Mouse (Mus musculus) hindbrain, embryonic 11.5 days (tissue): ENCODE results near the gene Sh3d21. TPM values are rescaled to one million over a fixed set of nuclear protein-coding genes. Genes with fewer than 3 reads are reported as not detected.

Experiments
- ATAC-seq: fragments of 200-750 bp; cut with Nextera tagmentation; 2 replicates; pipeline ENCODE4 v1.8.0; 2017; ENCODE audit warnings: mild to moderate bottlenecking, moderate TSS enrichment, moderate library complexity; ENCODE audit not compliant: low FRiP score
- DNase-seq: peaks from one replicate; pipeline ENCODE4 v3.0.0-alpha.2; 2015; ENCODE audit warnings: low spot score
- H3K27ac ChIP-seq: fragments of 300-500 bp; sonication (generic); 2 replicates; pipeline ENCODE4 v1.5.1; 2014; ENCODE audit warnings: mild to moderate bottlenecking, low read depth, low read length
- H3K27me3 ChIP-seq: fragments of 300-500 bp; sonication (generic); 2 replicates; pipeline ENCODE4 v1.6.1; 2014; ENCODE audit warnings: mild to moderate bottlenecking, low read length, moderate library complexity, mixed read lengths; ENCODE audit not compliant: control insufficient read depth, insufficient read depth
- H3K36me3 ChIP-seq: fragments of 300-500 bp; sonication (generic); 2 replicates; pipeline ENCODE4 v1.6.1; 2014; ENCODE audit warnings: mild to moderate bottlenecking, low read length, moderate library complexity, mixed read lengths; ENCODE audit not compliant: control insufficient read depth, insufficient read depth
- H3K4me1 ChIP-seq: fragments of 300-500 bp; sonication (generic); replicated peaks from 2 replicates; pipeline ENCODE4 v1.6.1; 2014; ENCODE audit warnings: low read length, mixed read lengths; ENCODE audit not compliant: control insufficient read depth, insufficient read depth
- H3K4me2 ChIP-seq: fragments of 300-500 bp; sonication (generic); replicated peaks from 2 replicates; pipeline ENCODE4 v1.6.1; 2014; ENCODE audit warnings: mild to moderate bottlenecking, low read depth, low read length
- H3K4me3 ChIP-seq: fragments of 300-500 bp; sonication (generic); 2 replicates; pipeline ENCODE4 v1.5.1; 2014; ENCODE audit warnings: low read depth, low read length
- H3K9ac ChIP-seq: fragments of 300-500 bp; sonication (generic); 2 replicates; pipeline ENCODE4 v1.6.1; 2014; ENCODE audit warnings: low read depth, low read length
- H3K9me3 ChIP-seq: fragments of 300-500 bp; sonication (generic); 2 replicates; pipeline ENCODE4 v1.6.1; 2016; ENCODE audit warnings: low read length; ENCODE audit not compliant: control insufficient read depth
- WGBS: fragments of 180-500 bp; shearing (Covaris S2); extraction: QIAGEN DNeasy Blood & Tissue Kit; methylation state at CpG from one replicate; pipeline ENCODE4 v1.1.7; 2014; 5-methylcytosine and 5-hydroxymethylcytosine counted together
- polyA plus RNA-seq: library from polyadenylated mRNA; unstranded; fragments of >200 nt; fragmentation: Nextera tagmentation; extraction: Ambion mirVana; gene quantifications from 2 replicates; pipeline ENCODE4 v1.2.1, GENCODE M21; 2014

Sh3d21 gene
- polyA plus RNA-seq, 1 experiment from 2014 or later, result 2.7 TPM

DNA sequence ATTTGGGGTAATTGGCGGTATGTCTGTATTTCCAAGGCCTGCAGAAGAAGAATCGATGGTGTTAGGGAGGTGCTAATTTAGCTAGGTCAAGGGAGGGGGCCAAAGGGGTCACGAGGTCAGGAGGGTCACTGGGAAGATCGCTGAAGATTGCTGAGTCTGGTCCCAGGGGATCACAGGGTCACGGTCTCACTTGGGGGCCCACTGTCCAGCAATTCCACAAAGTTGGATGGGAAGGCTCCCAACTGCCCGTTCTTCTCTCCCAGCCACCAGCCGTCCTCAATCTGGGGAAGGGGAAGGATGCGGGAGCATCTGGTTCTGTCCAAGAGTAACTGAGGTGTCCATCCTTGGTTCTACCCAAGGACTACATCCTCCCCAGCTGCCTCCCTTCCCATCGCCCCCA is 1.3 kb downstream of the Sh3d21 start:
- DNase-seq (no peak), ATAC-seq (0 out of 2 replicates have a peak, but pooled peaks have one; percentile 15)
- Histone ChIP-seq H3K4me3 (no peak overlapping the region), H3K36me3 (peaks cover 6% of the 10 kb centered on the region; the same call in 1 of the 2 replicates), H3K9me3 (no peaks in the 10 kb centered on the region), H3K4me2 (no peak overlapping the region), H3K9ac (no peak overlapping the region; the same call in 1 of the 2 replicates), H3K27ac (no peak overlapping the region), H3K27me3 (no peaks in the 10 kb centered on the region), H3K4me1 (0 out of 2 replicates have a peak, but pooled peaks cover 6% of the 10 kb centered on the region)
- 56% methylated on average over 9 of the region's 9 CpGs for WGBS

GRCm38 (mm10) chr4:126161456-126161855 is 1.8 kb downstream of the Sh3d21 start:
- DNase-seq, result no peak
- 0 out of 2 replicates have a peak, but pooled peaks cover 6% of the 10 kb centered on the region for H3K4me1 ChIP-seq

GRCm38 (mm10) chr4:126160981-126161380 is 2.3 kb downstream of the Sh3d21 start:
- Histone ChIP-seq H3K27me3 (no peaks in the 10 kb centered on the region), H3K27ac (no peak overlapping the region), H3K9me3 (no peaks in the 10 kb centered on the region), H3K4me1 (0 out of 2 replicates have a peak, but pooled peaks cover 6% of the 10 kb centered on the region), H3K36me3 (no peaks in the 10 kb centered on the region), H3K4me2 (no peak overlapping the region), H3K9ac (no peak overlapping the region), H3K4me3 (no peak overlapping the region)
- DNase-seq (no peak), ATAC-seq (no peak)
- 89% methylated on average over 8 of the region's 8 CpGs for WGBS

More at GRCm38 (mm10) chr4:126161456-126161855, 1.8 kb downstream of the Sh3d21 start:
- Histone ChIP-seq H3K27ac (no peak overlapping the region), H3K36me3 (peaks cover 1% of the 10 kb centered on the region; the same call in 1 of the 2 replicates), H3K9ac (no peak overlapping the region), H3K27me3 (no peaks in the 10 kb centered on the region), H3K9me3 (no peaks in the 10 kb centered on the region), H3K4me3 (no peak overlapping the region), H3K4me2 (no peak overlapping the region)
- no peak for ATAC-seq
- WGBS, result 92% methylated on average over 6 of the region's 6 CpGs

GRCm38 (mm10) chr4:126159455-126159854 is 3.8 kb downstream of the Sh3d21 start:
- no peaks in the 10 kb centered on the region for H3K36me3 ChIP-seq
- H3K9ac ChIP-seq, result no peak overlapping the region
- WGBS, result 71% methylated on average over 8 of the region's 8 CpGs
- no peaks in the 10 kb centered on the region for H3K27me3 ChIP-seq
- H3K4me3 ChIP-seq, result no peak overlapping the region
- H3K4me2 ChIP-seq, result no peak overlapping the region
- no peaks in the 10 kb centered on the region for H3K9me3 ChIP-seq
- H3K4me1 ChIP-seq, result 0 out of 2 replicates have a peak, but pooled peaks cover 6% of the 10 kb centered on the region
- DNase-seq (no peak), ATAC-seq (no peak)
- no peak overlapping the region for H3K27ac ChIP-seq

- H3K4me2 ChIP-seq, result no peak overlapping the region
- no peaks in the 10 kb centered on the region for H3K27me3 ChIP-seq
- H3K36me3 ChIP-seq, result no peaks in the 10 kb centered on the region
- DNase-seq (no peak), ATAC-seq (no peak)
- no peak overlapping the region for H3K9ac ChIP-seq
- no peak overlapping the region for H3K4me3 ChIP-seq
- H3K27ac ChIP-seq, result no peak overlapping the region
- H3K9me3 ChIP-seq, result no peaks in the 10 kb centered on the region
- H3K4me1 ChIP-seq, result no peaks in the 10 kb centered on the region
- WGBS, result 90% methylated on average over 6 of the region's 6 CpGs
These were observed 5.7 kb downstream of the Sh3d21 start for GRCm38 (mm10) chr4:126157562-126157961.

GRCm38 (mm10) chr4:126156617-126157016 is 6.7 kb downstream of the Sh3d21 start:
- Histone ChIP-seq H3K36me3 (no peaks in the 10 kb centered on the region), H3K4me1 (no peaks in the 10 kb centered on the region), H3K4me2 (no peak overlapping the region), H3K27me3 (no peaks in the 10 kb centered on the region), H3K9me3 (no peaks in the 10 kb centered on the region), H3K4me3 (no peak overlapping the region), H3K27ac (no peak overlapping the region), H3K9ac (no peak overlapping the region)
- peak; percentile 36 for DNase-seq
- WGBS, result 58% methylated on average over 5 of the region's 5 CpGs
- ATAC-seq, result no peak

DNA sequence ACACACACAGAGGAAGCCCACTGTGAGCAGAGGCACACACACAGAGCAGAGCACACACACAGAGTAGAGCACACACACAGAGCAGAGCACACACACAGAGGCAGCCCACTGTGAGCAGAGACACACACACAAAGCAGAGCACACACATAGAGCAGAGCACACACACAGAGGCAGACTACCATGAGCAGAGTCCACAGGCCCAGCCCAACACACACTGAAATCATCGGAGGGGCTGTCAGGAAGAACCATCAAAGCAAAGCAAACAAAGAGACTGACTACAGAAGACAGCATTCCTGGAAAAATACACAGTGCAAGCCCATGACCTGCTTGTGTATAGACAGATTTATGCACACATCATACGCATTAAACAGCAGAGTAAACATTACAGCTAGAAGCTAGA is 7.4 kb downstream of the Sh3d21 start:
- H3K9ac ChIP-seq, result no peak overlapping the region
- no peaks in the 10 kb centered on the region for H3K36me3 ChIP-seq
- no peak overlapping the region for H3K4me3 ChIP-seq
- ATAC-seq (no peak), DNase-seq (no peak)
- H3K9me3 ChIP-seq, result no peaks in the 10 kb centered on the region
- 59% methylated on average over 2 of the region's 2 CpGs for whole genome bisulfite sequencing
- no peak overlapping the region for H3K4me2 ChIP-seq
- H3K4me1 ChIP-seq, result no peaks in the 10 kb centered on the region
- H3K27ac ChIP-seq, result peak overlapping the region; percentile 49; the same call in 1 of the 2 replicates
- no peaks in the 10 kb centered on the region for H3K27me3 ChIP-seq

GRCm38 (mm10) chr4:126155183-126155582 is 8.1 kb downstream of the Sh3d21 start:
- H3K4me2 ChIP-seq, result no peak overlapping the region
- no peaks in the 10 kb centered on the region for H3K36me3 ChIP-seq
- H3K4me1 ChIP-seq, result no peaks in the 10 kb centered on the region
- DNase-seq (no peak), ATAC-seq (no peak)
- H3K9me3 ChIP-seq, result no peaks in the 10 kb centered on the region
- H3K27me3 ChIP-seq, result peaks cover 1% of the 10 kb centered on the region; the same call in 1 of the 2 replicates
- no peak overlapping the region for H3K4me3 ChIP-seq
- H3K9ac ChIP-seq, result no peak overlapping the region
- 63% methylated on average over 4 of the region's 4 CpGs for WGBS
- peak overlapping the region; percentile 49; the same call in 1 of the 2 replicates for H3K27ac ChIP-seq

DNA sequence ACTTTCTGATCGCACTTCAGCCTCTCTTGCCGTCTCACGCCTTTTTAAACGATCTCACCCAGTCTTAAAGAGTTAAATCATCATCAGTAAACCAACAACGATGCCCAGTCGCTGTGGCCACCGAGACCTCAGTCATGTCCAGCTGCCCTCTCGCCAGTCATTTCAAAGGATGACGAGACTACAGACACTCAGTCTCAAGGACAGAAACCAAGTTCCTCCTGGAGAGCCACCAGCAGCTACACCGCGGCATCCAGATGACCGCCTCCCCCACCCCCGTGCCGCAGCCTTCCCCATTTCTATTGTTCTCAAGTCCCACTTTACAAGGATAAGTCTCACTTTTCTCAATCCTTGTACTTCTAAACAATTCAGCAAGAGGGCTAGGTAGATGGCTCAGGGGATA is 10.4 kb downstream of the Sh3d21 start:
- Histone ChIP-seq H3K27me3 (peaks cover 22% of the 10 kb centered on the region), H3K4me3 (no peak overlapping the region), H3K4me2 (no peak overlapping the region), H3K9me3 (no peaks in the 10 kb centered on the region), H3K9ac (no peak overlapping the region), H3K4me1 (peaks cover 9% of the 10 kb centered on the region; the same call in 1 of the 2 replicates), H3K27ac (no peak overlapping the region), H3K36me3 (no peaks in the 10 kb centered on the region)
- ATAC-seq (no peak), DNase-seq (no peak)
- 62% methylated on average over 14 of the region's 14 CpGs for WGBS
